Mouse (Mus musculus): ENCODE measurements at regions not wholly inside any gene's neighbourhood (a gene's known extent, or its start where the extent isn't known, plus 50 kb on each side); places are given as distances from the start of the nearest gene placed in this dataset.

DNA sequence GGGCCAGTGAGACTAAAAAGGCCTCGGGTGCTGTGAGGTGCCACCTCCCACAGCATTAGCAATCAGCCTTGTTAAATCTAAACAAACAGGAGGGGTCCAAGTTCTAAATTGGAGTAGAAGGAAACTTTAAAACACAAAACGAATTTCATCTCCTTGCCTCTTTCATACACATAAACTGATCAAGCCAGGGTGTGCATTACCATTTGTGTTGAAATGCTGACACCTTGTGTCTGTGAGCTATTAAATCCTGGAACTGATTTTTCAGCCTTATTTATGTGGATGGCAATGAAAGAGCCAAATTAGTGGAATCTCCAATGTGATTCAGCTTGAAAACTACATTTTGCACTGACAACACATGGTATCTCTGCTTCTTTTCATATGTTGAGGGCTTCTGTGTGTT is 114.8 kb downstream of the Pcsk1 start:
- H3K27me3 ChIP-seq (replicated peaks; ENCODE audit: control insufficient read depth, insufficient read depth, low read length) = no peaks in the 10 kb centered on the region
- no peaks in the 10 kb centered on the region for H3K4me1 ChIP-seq (replicated peaks; ENCODE audit: control insufficient read depth, insufficient read depth, low read length)
- WGBS = 32% methylated on average over 2 of the region's 2 CpGs
- no peak for DNase-seq (ENCODE audit: low spot score)
- no peaks in the 10 kb centered on the region for H3K36me3 ChIP-seq (ENCODE audit: control insufficient read depth, insufficient read depth, low read length)
- no peaks in the 10 kb centered on the region for H3K9me3 ChIP-seq (ENCODE audit: control insufficient read depth, low read length)
- no peak overlapping the region for H3K4me3 ChIP-seq (ENCODE audit: low read depth, low read length)
- ATAC-seq (replicated peaks; ENCODE audit: low FRiP score) = no peak
- no peak overlapping the region for H3K27ac ChIP-seq (ENCODE audit: low read depth, low read length)
- H3K9ac ChIP-seq (ENCODE audit: low read depth, low read length) = no peak overlapping the region
- no peak overlapping the region for H3K4me2 ChIP-seq

DNA sequence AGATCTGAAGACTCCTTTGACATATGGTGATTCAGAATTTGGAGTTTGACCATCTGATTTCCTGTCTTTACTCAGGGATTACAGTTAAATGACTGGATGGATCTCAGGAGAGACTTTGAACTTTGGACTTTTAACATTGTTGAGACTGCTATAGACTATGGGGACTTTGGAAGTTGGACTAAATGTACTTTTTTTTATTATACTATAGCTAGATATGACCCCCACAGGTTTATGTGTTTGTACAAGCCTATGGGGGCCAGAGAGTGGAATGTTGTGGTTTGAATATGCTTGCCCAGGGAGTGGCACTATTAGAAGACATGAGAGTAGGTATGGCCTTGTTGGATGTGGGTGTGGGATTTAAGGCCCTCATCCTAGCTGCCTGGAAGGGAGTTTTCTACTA is 134.3 kb downstream of the Pcsk1 start:
- Histone ChIP-seq H3K36me3 (ENCODE audit: control insufficient read depth, insufficient read depth, low read length) (no peaks in the 10 kb centered on the region), H3K27ac (ENCODE audit: low read depth, low read length) (no peak overlapping the region), H3K4me1 (replicated peaks; ENCODE audit: control insufficient read depth, insufficient read depth, low read length) (no peaks in the 10 kb centered on the region), H3K9me3 (ENCODE audit: control insufficient read depth, low read length) (no peaks in the 10 kb centered on the region), H3K9ac (ENCODE audit: low read depth, low read length) (no peak overlapping the region), H3K4me3 (ENCODE audit: low read depth, low read length) (no peak overlapping the region), H3K27me3 (replicated peaks; ENCODE audit: control insufficient read depth, insufficient read depth, low read length) (no peaks in the 10 kb centered on the region), H3K4me2 (no peak overlapping the region)
- DNase-seq (ENCODE audit: low spot score) (no peak), ATAC-seq (replicated peaks; ENCODE audit: low FRiP score) (no peak)

DNA sequence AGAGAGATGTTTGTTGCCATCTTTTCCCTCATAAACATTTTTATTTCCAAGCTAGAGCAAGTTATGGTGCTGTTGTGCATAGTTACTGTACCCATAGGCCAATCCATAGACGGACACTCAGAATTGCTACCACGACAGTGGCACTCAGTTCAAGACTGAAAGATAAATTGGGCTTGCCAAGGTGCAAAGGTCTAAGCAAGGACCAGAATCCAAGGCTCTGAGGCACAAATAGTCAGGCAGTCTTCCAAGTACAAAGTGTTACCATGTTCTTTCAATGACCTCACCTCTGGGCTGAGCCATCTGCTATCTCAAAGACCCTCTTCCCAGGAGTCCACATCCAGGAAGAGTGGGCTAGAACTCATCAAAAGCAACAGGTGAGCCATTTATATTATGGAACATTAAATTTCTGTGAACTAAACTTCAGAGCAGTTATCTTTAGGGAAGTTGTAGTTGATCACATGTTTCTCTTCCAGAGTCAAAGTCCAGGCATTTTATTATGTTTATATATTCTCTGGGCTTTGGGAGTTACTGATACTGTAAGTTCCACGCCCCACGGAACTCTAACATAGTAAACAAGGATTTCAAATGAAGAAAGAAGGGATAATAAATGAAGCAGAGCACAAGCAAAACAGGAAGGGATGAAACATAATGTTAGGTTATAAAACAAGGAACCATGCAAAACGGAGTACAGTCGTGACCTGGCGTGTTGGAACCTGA is 136.1 kb downstream of the Pcsk1 start:
- H3K27ac ChIP-seq (ENCODE audit: low read depth, low read length) = no peak overlapping the region
- no peak overlapping the region for H3K9ac ChIP-seq (ENCODE audit: low read depth, low read length)
- ATAC-seq (replicated peaks; ENCODE audit: low FRiP score) = no peak
- H3K27me3 ChIP-seq (replicated peaks; ENCODE audit: control insufficient read depth, insufficient read depth, low read length) = no peaks in the 10 kb centered on the region
- 85% methylated on average over 7 of the region's 7 CpGs for WGBS
- no peaks in the 10 kb centered on the region for H3K9me3 ChIP-seq (ENCODE audit: control insufficient read depth, low read length)
- no peak overlapping the region for H3K4me3 ChIP-seq (ENCODE audit: low read depth, low read length)
- no peaks in the 10 kb centered on the region for H3K4me1 ChIP-seq (replicated peaks; ENCODE audit: control insufficient read depth, insufficient read depth, low read length)
- no peaks in the 10 kb centered on the region for H3K36me3 ChIP-seq (ENCODE audit: control insufficient read depth, insufficient read depth, low read length)
- no peak overlapping the region for H3K4me2 ChIP-seq
- no peak for DNase-seq (ENCODE audit: low spot score)

DNA sequence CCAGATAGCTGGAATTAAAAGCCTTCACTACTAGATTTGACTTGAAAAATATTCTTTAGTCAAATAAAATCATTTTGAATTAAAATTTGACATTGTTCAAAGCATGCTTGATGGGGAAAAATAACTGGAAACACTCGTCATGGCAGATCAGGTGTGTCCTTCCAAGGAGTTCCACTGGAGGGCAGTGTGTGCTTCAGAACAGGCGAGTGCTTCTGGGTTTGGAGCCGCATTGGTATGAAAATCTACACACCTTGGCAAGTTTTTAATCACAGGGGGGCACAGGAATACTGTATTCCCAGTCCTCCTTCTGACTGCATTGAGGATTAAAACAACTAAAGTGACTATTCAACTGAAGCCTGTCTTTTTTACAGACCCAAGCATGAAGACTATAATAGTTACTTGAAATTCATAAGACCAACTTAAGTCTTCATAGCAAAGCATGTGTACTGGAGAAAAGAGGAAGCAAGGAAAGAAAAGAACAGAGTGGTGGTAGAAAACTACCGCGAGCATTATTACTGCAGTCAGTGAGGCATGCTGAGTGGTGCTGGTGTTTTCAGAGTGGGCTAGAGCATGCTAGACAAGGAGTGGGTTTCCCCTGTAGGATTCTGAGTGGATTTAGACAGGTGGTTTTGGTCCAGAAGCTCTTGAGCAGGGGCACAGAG is 138.1 kb downstream of the Pcsk1 start:
- no peaks in the 10 kb centered on the region for H3K9me3 ChIP-seq (ENCODE audit: control insufficient read depth, low read length)
- no peak overlapping the region for H3K9ac ChIP-seq (ENCODE audit: low read depth, low read length)
- ATAC-seq (replicated peaks; ENCODE audit: low FRiP score) (no peak), DNase-seq (ENCODE audit: low spot score) (peak; percentile 35)
- H3K27ac ChIP-seq (ENCODE audit: low read depth, low read length) = no peak overlapping the region
- no peaks in the 10 kb centered on the region for H3K4me1 ChIP-seq (replicated peaks; ENCODE audit: control insufficient read depth, insufficient read depth, low read length)
- no peaks in the 10 kb centered on the region for H3K27me3 ChIP-seq (replicated peaks; ENCODE audit: control insufficient read depth, insufficient read depth, low read length)
- H3K36me3 ChIP-seq (ENCODE audit: control insufficient read depth, insufficient read depth, low read length) = no peaks in the 10 kb centered on the region
- no peak overlapping the region for H3K4me2 ChIP-seq
- 16% methylated on average over 5 of the region's 5 CpGs for WGBS
- H3K4me3 ChIP-seq (ENCODE audit: low read depth, low read length) = no peak overlapping the region

DNA sequence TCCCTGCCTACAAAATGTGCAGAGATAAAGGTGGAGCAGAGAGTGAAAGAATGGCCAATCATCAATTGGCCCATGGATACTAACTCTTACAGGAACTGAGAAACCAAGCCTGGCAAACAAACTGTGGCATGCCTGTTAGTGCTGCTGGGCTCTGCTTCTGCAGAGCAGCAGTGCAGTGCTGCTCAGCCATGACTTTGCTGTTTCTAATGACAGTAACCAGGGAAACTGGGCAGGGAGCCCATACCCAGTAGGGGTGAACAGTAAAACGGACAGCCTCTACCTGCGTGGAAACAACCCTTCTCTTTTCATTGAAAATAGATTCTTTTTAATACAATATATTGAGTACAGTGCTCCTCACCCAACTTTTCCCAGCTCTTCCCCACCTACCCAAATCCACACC is 146.8 kb downstream of the Pcsk1 start:
- no peak overlapping the region for H3K27ac ChIP-seq (ENCODE audit: low read depth, low read length)
- H3K9ac ChIP-seq (ENCODE audit: low read depth, low read length) = no peak overlapping the region
- H3K9me3 ChIP-seq (ENCODE audit: control insufficient read depth, low read length) = no peaks in the 10 kb centered on the region
- no peak overlapping the region for H3K4me2 ChIP-seq
- H3K36me3 ChIP-seq (ENCODE audit: control insufficient read depth, insufficient read depth, low read length) = no peaks in the 10 kb centered on the region
- H3K4me1 ChIP-seq (replicated peaks; ENCODE audit: control insufficient read depth, insufficient read depth, low read length) = no peaks in the 10 kb centered on the region
- ATAC-seq (replicated peaks; ENCODE audit: low FRiP score) (0 out of 2 replicates have a peak, but pooled peaks have one; percentile 45), DNase-seq (ENCODE audit: low spot score) (no peak)
- H3K27me3 ChIP-seq (replicated peaks; ENCODE audit: control insufficient read depth, insufficient read depth, low read length) = no peaks in the 10 kb centered on the region
- WGBS = 60% methylated on average over 2 of the region's 2 CpGs
- H3K4me3 ChIP-seq (ENCODE audit: low read depth, low read length) = no peak overlapping the region

Data from liver, embryonic 11.5 days (tissue).